Mouse (Mus musculus) inflammation-experienced regulatory T-cells, adult 6 months (primary cell): ENCODE measurements around the gene Zfp668. TPM values are rescaled to one million over a fixed set of nuclear protein-coding genes. Genes with fewer than 3 reads are reported as not detected.
"Not testable (repeated sequence)": the region's sequence is repeated elsewhere in the genome, so short reads cannot be mapped to it uniquely, and the experiment has no call there.

Experiments used
- ATAC-seq: one replicate; pipeline ENCODE4 v1.8.0; 2017
- polyA plus RNA-seq, 3 experiments: library from polyadenylated mRNA; unstranded; fragments of 100-300 nt; shearing (Covaris generic); gene quantifications; one replicate each; pipeline ENCODE4 v1.2.1; 2017

Gene Zfp668
- polyA plus RNA-seq, 3 experiments from 2014 or later: 8.6 to 11.1 (median 10.7) TPM

DNA sequence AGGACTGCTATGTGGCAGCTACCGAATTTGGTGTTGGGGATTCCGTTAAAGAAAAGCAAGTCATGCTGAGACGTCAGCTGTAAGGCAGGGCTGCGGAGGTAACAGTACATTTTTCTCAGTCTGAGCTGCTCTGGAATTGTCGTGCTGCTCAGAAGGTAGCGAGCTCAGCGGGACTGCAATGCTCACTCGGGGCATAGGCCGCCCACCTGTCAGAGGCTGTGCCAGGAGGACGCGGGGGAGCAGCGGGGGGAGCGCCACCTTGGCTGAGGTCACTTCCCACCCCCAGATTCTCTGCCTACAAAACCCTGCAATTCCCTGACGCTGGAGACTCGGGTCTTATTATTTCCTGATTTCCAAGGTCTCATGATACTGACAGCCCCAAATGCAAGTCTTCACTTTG is 35.7 kb downstream of the Zfp668 start:
- peak; percentile 18 for ATAC-seq

DNA sequence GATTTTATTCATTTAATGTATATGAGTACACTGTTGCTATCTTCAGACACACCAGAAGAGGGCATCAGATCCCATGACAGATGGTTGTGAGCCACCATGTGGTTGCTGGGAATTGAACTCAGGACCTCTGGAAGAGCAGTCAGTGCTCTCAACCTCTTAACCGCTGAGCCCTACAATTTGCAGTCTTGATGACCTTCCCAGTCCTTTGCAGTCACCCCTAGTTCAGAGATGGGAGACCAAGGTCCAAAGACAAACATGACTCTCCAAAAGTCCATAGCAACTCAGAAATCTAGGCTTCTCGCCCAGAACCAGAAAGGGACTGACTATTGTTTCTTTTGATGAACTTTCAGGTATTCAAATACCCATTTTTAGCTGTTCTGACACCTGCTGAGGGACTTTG is 36.6 kb downstream of the Zfp668 start:
- ATAC-seq: not testable (repeated sequence)

DNA sequence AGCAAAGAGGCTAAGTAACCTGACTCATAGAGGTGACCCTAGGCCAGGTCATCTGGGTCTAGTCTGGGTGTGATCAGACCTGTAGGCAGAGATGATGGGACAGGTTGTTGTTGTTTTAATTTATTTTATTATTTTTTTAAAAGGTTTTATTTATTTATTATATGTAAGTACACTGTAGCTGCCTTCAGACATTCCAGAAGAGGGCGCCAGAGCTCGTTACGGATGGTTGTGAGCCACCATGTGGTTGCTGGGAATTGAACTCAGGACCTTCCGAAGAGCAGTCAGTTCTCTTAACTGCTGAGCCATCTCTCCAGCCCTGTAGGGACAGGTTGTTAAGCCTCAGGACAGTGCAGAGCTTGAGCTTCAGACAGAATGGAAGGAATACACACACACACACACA is 38.8 kb downstream of the Zfp668 start:
- not testable (repeated sequence) for ATAC-seq

DNA sequence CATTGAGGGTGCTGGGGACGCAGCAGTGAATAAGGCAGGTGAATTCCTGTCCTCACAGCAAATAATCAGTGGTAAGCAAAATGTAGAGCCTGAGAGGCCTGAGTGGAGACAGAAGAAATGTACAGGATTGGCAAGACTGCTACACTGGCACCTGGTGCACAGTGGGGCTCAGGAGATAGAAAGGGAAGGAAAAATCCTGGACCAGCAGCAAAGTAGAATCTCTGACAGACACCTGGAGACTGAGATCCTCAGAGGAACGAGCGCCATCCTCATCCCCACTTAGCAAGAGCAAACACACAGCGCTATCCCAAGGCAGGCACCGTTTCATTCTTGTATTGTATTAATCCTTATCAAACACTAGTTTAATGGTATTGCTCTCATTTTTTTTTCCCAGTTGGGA is 39.2 kb downstream of the Zfp668 start:
- ATAC-seq: no peak

DNA sequence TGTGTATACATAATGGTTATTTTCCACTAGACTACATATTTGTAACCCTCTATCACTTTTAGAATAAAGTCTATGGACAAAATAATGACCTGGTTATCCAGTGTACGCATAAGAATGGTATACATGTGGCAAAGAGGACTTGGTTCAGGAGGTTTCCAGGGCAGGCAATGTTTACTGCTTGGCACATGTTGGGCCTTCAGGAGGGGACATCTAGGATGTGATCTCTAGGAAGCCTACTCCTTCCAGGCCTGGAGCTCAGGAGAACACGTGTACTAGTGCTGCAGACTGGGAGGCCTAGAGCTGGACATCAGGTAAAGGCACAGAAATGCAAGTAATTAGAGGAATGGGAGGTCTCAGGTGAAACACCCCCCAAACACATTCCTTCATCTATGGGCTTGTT is 41.1 kb downstream of the Zfp668 start:
- ATAC-seq: no peak

DNA sequence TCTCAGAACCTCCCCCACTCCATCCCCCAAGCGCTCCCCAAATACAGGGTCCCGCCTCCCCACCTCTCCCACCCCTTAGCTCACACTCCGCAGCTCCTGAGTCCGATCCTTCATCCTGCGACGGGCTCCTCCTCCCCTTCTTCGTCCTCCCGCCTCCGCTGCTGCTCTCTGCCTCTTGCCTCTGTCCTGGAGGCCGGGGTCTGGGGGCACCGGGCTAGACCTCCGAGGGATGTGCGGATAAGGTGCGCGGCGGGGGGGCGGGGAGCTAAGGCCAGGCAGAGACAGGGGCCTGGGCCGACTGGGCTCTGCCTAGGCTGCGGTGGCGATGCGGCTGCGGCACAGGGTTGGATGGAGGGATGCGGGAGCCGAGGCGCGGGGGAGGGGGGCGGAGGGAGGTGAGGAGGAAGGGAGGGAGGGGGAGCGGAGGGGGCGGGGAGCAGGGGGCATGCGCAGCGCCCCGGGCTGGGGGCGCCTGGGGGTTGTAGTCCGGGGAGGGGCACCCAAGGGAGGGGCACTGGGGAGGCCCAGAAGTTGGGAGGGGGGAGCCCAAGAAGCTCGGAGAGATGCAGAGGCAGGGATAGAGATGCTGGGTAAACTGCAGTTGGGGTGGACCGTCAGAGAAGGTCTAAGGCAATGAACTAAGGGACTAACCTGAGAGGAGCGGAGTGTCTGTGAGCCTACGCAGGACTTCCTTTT is 52.3 kb downstream of the Zfp668 start, which contains the start of the genes Stx4a and Stx1b:
TSS of gene Stx4a (plus strand) at position 119 of the 696 bp plus-strand sequence.
TSS of gene Stx1b (minus strand) at position 374 of the 696 bp plus-strand sequence.
- ATAC-seq: no peak

DNA sequence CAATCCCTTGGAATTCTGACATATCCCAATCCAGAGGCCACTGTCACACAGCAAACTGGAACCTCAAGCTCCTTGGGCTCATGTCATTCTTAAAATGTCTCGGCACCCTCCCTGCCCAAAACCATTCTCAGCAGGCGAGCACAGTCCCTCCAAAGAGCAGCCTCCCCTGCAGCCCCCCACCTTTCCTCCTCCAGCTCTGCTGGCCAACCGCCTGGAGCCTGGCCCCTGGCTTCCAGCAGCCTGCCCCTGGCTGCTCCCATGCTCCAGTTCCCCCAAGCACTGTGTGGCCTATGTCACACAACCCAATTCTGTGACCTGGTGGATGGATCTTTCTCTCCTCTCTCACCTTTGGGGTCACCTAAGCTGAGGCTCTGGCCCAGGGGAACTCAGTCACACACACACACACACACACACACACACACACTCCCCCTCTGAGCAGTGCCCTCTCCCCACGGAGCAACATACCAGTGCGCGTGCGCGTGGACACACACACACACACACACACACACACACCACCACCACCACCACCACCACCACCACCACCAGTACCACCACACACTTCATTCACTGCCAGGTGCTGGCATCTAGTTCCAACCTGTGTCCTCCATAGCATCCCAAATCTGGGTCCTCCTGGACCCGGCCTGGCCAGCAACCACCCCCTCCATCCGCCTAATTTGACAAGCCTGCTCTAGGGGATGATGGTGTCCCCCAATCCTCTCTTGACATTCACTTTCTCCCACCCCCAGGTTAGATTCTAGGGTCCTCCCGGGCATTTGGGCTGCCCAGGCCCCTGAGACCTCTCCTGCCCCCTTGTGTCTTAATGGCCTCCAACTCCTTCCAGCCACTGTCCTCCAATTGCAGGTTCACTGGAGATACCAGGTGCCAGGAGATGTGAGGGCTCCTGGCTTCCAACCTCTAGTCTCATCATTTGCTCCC is 53.1 kb downstream of the Zfp668 start:
- ATAC-seq: no peak

DNA sequence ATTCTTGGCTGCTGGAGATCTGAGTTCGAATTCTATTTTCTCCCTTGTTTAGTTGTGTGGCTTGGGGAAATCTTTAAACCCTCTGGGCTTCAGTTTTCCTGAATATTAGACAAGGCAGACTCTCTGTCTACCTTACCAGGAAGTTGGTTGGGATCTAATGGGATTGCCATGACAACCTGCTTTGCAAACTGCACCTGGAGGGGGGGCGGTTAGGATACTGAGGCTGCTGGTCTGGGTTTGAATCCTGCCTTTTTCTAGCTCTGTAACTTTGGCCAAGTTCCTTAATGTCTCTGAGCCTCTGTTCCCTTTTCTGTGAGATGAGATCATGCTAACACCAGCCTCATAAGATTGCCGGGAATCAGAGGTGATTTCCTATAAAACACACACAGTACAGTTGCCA is 54.1 kb downstream of the Zfp668 start:
- no peak for ATAC-seq

DNA sequence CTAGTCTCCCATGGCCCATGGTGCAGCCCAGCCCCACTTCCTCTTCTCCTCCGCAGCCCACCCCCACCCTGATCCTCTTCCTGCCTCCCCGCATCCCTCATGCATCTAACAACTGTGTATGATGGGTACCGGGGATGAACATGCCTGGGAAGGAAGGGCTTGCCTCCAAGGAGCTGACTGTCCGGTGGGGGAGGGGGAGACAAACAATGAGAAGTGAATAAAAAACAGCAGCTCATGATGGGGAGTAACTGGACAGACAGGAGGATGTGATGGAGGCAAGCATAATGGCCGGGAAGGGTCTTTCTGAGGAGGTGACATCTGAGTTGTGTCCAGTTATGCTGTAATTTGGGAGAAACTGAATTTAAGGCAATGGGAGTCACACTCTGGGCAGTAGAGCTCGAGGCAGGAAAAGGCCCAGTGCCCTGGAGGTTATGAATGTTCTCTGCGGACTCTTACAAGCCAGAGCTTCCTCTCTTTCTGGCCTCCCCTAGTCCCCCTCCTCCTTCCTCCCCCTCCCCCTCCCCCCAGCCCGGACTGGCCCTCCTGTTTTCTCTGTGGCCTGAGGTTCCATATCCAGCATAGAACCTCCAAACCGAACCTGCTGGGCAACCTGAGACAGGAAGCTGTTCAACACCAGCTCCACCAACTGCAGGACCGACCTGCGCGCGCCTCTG is 55.7 kb downstream of the Zfp668 start:
- ATAC-seq: no peak

DNA sequence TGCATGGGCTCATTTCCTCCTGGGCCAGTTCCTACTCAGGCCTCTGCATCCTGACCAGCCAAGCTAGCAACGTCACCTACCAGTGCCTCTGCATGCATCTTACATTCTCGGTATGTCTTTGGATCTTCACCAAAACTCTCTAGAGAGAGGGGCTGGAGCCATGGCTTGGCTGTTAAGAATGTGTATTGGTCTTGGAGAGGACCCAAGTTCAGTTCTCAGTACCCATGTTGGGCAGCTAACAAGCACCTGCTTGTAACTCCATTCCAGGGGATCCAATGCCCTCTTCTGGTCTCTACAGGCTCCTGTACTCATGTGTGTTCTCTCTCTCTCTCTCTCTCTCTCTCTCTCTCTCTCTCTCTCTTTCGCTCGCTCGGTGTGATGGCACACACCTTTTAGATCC is 58.9 kb downstream of the Zfp668 start:
- ATAC-seq: no peak

DNA sequence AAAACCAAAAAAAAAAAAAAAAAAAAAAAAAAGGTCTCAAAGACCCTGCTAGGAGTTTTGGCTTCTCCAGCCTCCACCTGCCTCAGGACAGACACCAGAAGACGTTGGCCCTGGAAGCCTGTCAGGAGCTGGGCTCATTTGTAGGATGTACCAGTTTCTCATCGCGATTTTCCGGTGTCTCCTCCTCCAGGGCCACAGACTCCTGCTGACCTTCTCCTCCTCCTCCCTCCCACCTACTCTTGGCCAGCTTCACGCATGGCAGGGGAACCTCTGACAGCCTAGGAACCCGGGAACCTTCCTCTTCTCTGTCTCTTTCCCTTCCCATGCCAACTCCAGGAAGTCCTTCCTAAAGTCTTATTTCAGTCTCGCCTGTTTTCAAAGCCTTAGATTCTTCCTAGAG is 59.6 kb downstream of the Zfp668 start:
- no peak for ATAC-seq

DNA sequence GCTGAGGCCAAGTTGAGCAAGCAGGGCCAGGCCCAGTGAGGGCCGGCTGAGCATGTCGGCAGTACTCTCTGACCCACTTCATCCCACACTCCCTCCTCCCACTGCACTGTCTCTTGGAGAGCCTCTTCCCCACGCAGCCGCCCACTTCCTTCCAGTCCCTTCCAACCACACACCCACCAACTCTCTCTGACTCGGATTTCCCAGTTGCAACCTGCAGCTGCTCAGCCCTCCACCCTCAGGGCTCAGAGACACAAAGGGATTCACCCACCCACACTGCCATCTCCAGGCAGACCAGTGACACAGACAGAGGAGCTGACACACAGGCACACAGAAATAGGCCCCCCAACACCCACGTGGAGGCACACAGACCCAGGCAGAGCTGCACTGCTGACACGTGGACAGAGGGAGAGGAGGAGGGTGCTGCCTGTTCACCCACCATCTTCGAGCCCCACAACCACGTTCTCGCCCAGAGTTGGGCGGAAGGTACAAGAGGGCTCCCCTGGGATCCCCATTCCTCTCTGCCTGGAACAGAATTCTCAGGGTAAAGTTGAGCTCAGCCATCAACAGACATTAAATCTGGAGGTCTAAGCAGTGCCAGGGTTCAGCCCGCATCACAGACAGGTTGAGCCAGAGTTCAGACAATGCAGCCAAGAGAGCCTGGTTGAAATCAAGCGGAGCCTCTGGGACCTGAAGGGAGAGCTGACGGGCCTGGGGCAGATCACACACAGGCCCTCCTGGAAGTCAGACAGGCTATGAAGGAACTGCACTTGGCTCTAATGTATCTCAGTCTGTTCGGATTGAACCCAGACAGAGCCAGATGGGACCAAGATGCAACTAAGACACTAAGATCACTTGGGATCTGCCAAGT is 60.4 kb downstream of the Zfp668 start:
- ATAC-seq: no peak

DNA sequence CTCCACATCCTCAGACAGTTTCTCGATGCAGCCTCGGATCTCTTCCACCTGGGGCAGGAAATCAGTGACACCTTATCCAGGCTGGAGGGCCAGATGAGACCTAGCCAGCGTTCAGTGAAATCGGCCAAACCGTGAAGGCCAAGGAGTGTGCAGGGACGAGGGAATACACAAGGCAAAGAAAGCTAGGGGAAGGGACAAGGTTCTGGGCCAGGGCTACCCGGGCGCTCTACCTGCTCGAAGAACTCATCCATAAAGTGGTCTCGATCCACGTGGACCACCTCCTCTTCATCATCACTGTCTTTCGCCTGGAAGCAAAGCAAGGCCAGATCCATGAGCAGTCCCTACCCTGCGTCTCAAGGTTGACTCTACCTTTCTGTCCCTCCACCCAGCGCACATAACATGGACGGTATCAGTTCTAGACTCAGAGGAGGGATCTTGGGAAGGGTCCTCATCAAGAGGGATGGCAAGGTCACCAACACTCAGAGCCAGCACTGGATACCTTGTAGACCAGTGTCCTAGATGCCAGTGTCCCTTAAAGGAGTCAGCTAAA is 61.4 kb downstream of the Zfp668 start:
- no peak for ATAC-seq

DNA sequence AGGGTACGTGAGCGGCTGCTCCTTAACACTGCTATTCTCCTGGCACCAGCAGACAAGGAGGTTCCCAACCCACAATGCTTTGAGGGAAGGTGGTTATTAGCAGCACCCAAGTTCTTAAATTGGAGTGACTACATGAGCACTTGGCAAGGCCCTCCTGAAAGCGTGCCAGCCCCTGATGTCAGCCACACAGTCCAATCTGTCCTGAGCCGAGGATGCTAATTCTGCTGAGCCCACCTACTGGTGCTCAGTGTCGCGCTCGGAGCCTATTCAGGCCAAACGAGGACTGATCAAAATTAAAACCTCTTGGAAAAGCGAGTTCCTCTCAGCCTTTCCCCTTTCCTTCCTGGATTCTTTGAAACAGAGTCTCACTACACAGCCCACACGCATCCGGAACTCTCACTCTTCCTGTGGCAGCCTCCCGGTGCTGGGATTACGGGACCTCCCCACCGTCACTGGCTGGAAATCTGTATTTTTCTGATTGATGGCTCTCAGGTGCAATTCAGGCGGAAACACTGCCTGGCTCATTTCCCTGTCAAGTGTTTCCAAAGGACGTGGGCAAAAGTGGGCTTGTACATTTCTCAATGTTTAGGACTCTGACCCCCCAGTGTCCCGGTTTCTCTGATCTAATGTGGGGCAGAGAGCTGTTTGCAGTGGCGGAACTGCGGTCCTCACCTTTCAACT is 62.2 kb downstream of the Zfp668 start:
- ATAC-seq: no peak

DNA sequence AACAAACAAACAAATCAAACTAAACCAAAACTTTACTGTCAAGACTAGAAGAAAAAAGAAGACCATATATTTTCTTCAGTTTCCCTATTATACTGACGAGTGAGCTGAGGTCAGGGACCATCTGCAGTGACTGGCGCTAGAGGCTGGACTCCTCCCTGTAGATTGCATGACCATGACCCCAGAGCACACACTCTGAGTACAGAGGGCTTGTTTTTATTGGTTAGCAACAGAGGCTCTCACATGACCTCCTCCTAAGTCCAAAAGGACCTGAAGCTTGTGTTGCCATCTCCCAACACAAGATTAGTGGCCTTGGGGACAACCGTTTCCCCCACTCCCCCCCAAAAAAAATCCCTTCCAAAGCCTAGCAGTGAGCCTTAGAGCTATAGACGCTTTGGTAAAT is 62.8 kb downstream of the Zfp668 start:
- no peak for ATAC-seq

Other genes starting within 250 kb of the Zfp668 start
- 10 to 100 TPM in 1 of 3 experiments, 1 to 10 TPM in 2; 3.2 to 10.9 (median 4.9) TPM for gene Bcl7c, start 167.9 kb downstream of the Zfp668 start, polyA plus RNA-seq
- gene Ctf1, start 164.1 kb downstream of the Zfp668 start, polyA plus RNA-seq: not detected
- not detected for gene Ctf2, start 144.7 kb downstream of the Zfp668 start, polyA plus RNA-seq
- under 1 TPM; 0.31 to 0.87 (median 0.84) TPM for gene Fbxl19, start 132.3 kb downstream of the Zfp668 start, polyA plus RNA-seq
- gene Orai3, start 107.0 kb downstream of the Zfp668 start, polyA plus RNA-seq: 10 to 100 TPM; 11.3 to 14.3 (median 14.2) TPM
- 1 to 10 TPM; 3.9 to 7.9 (median 6.8) TPM for gene Setd1a, start 100.2 kb downstream of the Zfp668 start, polyA plus RNA-seq
- not detected for gene Gm49388, start 91.2 kb downstream of the Zfp668 start, polyA plus RNA-seq
- 1 to 10 TPM; 3.6 to 5.5 (median 5.2) TPM for gene Hsd3b7, start 76.2 kb downstream of the Zfp668 start, polyA plus RNA-seq
- gene Stx4a, start 52.5 kb downstream of the Zfp668 start, polyA plus RNA-seq: 10 to 100 TPM; 38.1 to 69.3 (median 57.4) TPM
- under 1 TPM in 1 of 3 experiments, not detected in 2; 0.09 TPM for gene Stx1b, start 52.3 kb downstream of the Zfp668 start, polyA plus RNA-seq
- gene Zfp646, start 607 bp downstream of the Zfp668 start, polyA plus RNA-seq: 10 to 100 TPM; 17.4 to 29.8 (median 23.1) TPM
- under 1 TPM in 2 of 3 experiments, not detected in 1; 0.54 TPM for gene Prss53, start 14.1 kb upstream of the Zfp668 start, polyA plus RNA-seq
- not detected for gene Gm21974, start 18.6 kb upstream of the Zfp668 start, polyA plus RNA-seq
- 10 to 100 TPM; 22.2 to 56.5 (median 56.1) TPM for gene Vkorc1, start 18.8 kb upstream of the Zfp668 start, polyA plus RNA-seq
- 10 to 100 TPM; 64.4 to 75.5 (median 66.0) TPM for gene Bckdk, start 27.3 kb upstream of the Zfp668 start, polyA plus RNA-seq
- gene Kat8, start 35.7 kb upstream of the Zfp668 start, polyA plus RNA-seq: 10 to 100 TPM; 18.5 to 41.8 (median 34.5) TPM
- not detected for gene Prss8, start 53.3 kb upstream of the Zfp668 start, polyA plus RNA-seq
- 1 to 10 TPM; 1.5 to 3.7 (median 3.0) TPM for gene Prss36, start 69.9 kb upstream of the Zfp668 start, polyA plus RNA-seq
- gene Fus, start 90.6 kb upstream of the Zfp668 start, polyA plus RNA-seq: 10 to 100 TPM; 42.5 to 56.3 (median 52.6) TPM
- gene Pycard, start 117.0 kb upstream of the Zfp668 start, polyA plus RNA-seq: 100 to 1,000 TPM; 229 to 406 (median 231) TPM
- gene Trim72, start 127.1 kb upstream of the Zfp668 start, polyA plus RNA-seq: not detected
- 1 to 10 TPM in 2 of 3 experiments, under 1 TPM in 1; 0.09 to 1.2 (median 1.1) TPM for gene Itgam, start 185.8 kb upstream of the Zfp668 start, polyA plus RNA-seq
- under 1 TPM in 1 of 3 experiments, not detected in 2; 0.87 TPM for gene Gm49368, start 185.9 kb upstream of the Zfp668 start, polyA plus RNA-seq